Mouse (Mus musculus) common myeloid progenitor, adult 5-6 weeks (primary cell): ENCODE results near the gene Ccdc86. TPM values are rescaled to one million over a fixed set of nuclear protein-coding genes. Genes with fewer than 3 reads are reported as not detected.

ENCODE experiments used
- ATAC-seq: replicated peaks from 2 replicates; pipeline ENCODE4 v1.8.0; 2016; ENCODE audit warnings: low read depth, mild to moderate bottlenecking, moderate TSS enrichment, inconsistent platforms; ENCODE audit not compliant: poor library complexity, severe bottlenecking
- total RNA-seq: library from RNA; stranded (forward); fragments of 200-1000, 187-1606 nt; gene quantifications from 2 replicates; pipeline ENCODE4 v1.2.3, GENCODE M21; 2017

Ccdc86 gene
- total RNA-seq, 1 experiment from 2014 or later, result 21.4 TPM

DNA sequence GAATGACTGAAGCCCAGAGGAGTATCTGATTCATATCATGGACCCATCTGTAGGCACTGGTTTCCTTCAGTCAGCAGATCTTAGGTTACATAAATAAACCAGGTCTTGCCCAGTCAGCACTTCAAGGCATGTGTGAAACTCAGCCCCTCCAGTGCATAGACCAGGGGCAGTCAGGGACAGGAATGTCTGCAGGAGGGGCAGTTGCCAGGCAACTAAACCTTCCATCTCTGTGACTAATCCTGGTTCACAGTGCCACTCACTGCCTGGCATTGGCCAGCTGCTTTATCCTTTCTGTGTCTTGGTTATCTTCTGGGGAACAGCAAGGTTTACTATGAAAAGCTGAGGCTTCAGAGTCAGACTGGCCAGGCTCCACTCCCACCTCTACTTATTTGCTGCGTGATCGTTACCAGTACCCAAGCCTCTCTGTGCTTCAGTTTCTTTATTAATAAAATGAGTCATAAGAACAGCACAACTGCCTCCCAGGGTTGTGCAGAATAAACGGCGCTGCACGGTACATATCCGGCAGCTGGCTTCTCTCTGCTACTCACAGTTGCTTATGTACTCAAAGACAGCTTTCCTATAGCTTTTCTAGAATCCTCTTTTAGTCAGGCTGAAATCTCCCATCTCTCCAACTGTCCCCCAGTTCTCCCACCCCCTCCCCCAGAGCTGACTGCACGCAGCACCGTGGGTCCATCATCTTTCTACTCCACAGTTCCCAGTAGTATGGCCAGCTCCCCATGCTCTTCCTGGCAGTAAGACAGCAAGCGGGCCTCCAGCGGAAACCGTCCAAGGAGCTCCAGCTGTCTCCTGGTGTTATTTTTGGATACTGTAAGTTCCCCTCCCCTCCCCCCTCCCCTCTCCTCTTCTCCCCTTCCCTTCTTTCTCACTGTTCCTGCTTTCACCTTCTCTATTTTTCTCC lies 3.2 kb upstream of the Ccdc86 start:
- no peak for ATAC-seq

DNA sequence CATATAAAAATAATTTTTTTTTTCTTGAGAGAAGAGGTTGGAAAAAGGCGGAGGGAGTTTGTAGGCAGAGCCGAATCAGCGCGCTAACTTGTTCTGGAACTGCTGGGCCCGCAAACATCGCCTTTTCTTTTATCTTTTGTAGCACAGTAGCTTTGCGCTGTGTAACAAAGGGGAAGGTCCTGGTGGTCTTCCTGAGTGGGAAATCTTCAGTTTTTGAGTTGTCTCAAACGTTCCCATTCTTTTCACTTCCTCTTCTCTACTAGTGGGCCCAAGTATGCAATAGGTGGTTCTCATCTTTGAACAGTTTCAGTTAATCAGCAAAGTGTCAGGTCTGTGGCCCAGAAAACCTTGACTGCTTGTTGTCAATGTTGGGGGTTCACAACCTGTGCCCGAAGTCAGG lies 492 bp upstream of the Ccdc86 start:
- ATAC-seq, result no peak; the same call in 1 of the 2 replicates

DNA sequence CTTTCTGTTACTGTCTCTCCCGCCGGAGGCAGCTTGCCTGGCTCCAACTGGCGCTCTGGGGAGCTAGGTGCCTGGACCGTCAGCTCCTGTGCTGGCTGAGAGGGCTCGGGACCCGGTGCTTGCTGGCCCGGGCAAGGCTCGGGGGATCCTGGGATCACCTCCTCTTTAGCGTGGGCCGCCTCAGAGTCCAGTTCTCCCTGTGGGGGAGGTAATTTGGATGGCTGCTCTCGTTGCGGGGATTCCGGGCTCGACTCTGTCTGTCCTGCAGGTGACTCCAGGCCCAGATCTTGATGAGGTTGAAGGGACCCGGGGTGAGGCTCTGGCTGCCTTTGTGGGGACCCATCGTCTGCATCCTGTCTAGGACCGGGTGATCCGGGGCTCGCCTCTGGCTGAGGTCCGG lies 650 bp downstream of the Ccdc86 start:
- ATAC-seq, result 0 out of 2 replicates have a peak, but pooled peaks have one; percentile 5

DNA sequence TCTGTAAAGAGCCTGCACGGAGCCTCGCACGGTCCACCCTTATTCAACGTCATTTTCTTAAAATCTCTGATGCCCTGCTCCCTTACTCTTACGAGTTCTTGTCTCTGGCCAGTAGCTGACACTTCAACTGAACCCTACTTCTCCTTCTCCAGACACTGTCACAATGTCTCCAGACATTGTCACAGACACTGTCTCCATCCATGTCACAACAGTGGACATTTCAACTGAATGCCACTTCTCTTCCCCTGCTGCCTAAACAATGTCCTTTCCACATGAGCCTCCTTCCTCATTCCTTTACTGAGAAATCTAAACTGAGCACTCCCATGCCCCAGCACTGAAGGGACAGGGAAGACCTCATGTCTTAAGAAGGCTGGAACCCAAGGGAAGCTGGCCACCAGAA lies 1.8 kb downstream of the Ccdc86 start:
- no peak for ATAC-seq

DNA sequence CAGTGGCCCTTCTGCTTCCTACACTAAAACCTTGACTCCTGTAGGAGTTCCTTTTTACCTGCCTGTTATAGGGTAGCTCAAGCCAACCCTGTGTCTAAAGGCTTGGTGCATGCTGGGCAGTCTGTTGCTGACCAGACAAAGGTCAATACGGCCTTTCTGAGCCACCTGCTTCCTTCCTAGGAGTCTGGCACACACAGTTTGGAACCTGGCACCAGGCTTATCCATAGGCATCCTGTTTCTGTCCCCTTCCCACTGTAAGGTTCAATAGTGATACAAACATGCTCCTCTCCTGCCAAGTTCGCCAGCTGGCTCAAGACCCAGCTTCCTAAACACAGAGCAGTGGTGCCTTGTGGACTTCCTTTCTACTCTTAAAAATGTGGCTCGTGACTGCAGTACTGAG lies 2.6 kb downstream of the Ccdc86 start:
- ATAC-seq, result no peak

DNA sequence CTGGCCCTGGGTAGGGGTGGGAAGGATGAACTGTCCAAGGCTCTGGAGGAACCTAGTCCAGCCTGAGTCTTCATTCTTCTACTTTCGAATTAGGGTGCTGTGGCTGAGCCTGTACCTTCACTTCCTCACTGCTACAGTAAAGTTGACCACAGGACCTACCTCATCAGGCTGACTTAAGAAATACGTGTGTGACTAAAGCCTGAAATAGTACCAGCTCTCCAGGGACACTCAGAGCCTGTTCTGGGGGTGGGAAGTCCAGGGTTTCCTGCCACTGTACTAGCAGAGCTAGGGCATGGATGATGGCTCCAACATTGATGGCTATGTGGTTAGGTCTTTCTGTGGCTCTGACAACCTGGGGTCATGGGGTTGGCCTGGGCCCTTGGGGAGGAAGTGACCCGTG lies 5.1 kb downstream of the Ccdc86 start:
- ATAC-seq, result peak; percentile 15; the same call in 1 of the 2 replicates

DNA sequence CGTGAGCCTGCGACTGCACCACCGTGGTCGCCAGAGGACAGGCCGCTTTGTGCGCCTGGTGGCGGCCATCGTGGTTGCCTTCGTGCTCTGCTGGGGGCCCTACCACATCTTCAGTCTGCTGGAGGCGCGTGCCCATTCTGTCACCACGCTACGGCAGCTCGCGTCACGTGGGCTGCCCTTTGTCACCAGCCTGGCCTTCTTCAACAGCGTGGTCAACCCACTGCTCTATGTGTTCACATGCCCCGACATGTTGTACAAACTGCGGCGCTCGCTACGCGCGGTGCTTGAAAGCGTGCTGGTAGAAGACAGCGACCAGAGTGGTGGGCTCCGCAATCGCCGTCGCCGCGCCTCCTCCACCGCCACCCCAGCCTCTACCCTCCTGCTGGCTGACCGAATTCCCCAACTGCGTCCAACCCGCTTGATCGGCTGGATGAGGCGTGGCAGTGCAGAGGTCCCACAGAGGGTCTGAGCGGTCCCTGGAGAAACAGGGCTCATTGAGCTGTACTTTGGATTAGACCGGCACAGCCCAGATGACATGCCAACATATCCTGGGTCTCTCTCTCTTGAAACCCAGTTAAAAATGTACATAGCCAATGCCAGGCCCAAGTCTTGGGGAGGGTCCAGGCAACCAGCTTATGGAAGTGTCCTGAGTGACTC lies 8.1 kb downstream of the Ccdc86 start:
- peak; percentile 13; the same call in 1 of the 2 replicates for ATAC-seq

DNA sequence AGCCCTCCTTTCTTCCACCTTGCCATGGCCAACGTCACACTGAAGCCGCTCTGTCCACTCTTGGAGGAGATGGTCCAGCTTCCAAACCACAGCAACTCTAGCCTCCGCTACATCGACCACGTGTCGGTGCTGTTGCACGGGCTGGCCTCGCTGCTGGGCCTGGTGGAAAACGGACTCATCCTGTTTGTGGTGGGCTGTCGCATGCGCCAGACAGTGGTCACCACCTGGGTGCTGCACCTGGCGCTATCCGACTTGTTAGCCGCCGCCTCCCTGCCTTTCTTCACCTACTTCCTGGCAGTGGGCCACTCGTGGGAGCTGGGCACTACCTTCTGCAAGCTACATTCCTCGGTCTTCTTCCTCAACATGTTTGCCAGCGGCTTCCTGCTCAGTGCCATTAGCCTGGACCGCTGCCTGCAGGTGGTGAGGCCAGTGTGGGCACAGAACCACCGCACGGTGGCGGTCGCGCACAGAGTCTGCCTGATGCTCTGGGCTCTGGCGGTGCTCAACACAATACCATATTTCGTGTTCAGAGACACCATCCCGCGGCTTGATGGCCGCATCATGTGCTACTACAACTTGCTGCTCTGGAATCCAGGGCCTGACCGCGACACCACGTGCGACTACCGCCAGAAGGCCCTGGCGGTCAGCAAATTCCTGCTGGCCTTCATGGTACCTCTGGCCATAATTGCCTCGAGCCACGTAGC lies 8.8 kb downstream of the Ccdc86 start:
- peak; percentile 85 for ATAC-seq

DNA sequence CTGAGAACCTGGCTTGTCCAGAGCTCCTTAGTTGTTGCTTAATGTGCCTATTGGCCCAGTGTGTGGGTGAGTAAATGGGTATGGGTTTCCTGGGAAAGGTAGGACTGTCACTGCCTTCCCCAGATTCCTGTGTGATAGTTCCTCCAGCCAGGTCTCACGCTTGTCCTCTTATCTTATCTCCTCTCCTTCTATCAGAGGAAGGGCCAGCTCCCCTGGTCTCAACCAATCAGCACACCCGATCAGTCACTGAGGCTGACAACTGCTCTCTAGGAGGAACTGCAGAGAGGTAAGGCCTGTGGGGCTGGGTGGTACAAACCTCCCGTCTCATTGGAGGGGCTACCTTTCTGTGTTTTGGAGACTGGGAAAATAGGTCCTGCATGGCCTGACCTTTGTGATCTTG lies 10.3 kb downstream of the Ccdc86 start:
- no peak for ATAC-seq

DNA sequence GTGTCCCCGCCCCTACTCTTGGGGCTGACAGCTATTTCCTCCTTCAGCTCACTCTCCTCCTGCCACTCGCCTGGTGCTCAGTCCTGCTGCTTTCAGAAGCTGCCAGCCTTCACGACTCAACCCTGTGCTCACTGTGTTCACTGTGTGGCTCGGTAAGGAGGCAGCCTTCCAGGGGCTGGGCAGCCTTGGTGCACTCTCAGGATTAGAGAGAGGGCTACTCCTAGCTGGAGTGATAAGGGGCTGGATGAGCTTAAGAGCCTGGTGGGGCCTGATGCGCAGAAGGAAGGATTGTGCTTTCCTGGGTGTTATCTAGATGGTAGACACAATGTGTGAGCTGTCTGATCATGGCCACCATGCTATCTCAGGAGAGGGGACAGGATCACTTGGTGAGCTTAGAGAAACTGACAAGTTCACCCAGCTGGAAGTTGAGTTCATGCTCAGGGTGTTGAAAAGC lies 11.9 kb downstream of the Ccdc86 start, which contains the start of gene Ptgdr2:
Ptgdr2 (plus strand) TSS at position 51 of the 454 bp plus-strand sequence.
- ATAC-seq, result no peak

DNA sequence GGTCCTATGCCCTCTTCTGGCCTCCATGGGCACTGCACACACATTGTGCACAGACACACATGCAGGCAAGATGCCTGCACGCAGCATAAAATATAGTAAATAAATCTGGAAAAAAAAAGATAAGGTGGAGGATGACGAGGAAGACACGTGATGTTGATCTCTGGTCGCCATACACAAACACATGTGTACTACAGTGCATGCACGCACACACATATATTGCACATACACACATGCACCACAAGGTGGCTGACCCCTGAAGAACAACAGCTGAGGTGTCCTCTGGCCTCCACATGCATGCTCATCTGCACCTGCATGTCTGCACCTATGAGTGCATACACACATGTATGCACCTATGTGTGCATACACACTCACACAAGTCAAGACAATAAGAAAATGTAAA lies 13.0 kb downstream of the Ccdc86 start:
- no peak for ATAC-seq

DNA sequence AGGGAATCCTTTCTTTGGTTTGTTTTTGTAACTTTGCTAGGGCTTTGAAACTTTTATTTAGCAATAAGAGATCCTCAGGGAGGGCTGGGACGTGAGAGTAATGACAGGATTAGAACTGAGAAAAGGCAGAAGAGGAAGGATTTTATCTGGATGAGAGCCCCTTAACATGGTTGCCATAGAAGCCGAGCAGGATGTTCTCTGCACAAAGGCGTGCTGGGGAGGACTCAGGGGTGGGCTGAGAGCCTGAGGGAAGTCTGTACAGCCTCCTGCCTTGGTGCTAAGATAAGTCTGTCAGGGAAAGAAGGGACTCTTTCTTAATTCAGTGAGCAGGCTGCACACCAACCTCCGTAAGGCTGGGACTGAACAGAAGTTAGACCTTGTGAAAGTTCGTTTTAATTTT lies 14.0 kb downstream of the Ccdc86 start:
- no peak for ATAC-seq

DNA sequence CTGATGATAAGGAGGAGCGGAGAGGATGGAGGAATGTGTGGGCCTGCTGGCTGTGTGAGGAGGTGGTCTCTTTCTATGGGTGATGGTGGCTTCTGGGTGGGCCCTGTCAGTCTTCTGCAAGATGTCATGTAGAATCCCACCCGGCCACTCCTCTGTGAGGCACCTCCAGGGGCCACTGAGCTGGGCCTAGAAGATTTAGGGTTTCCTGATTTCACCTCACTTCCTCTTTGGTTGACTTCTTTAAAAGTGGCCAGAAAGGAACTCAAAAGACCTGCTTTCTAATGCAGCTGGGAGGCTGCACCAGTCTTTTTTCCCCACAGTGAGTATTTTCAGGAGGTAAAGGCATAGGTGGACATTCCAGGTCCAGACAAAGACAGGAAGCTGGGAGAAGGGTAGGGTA lies 18.4 kb downstream of the Ccdc86 start:
- ATAC-seq, result 0 out of 2 replicates have a peak, but pooled peaks have one; percentile 50

DNA sequence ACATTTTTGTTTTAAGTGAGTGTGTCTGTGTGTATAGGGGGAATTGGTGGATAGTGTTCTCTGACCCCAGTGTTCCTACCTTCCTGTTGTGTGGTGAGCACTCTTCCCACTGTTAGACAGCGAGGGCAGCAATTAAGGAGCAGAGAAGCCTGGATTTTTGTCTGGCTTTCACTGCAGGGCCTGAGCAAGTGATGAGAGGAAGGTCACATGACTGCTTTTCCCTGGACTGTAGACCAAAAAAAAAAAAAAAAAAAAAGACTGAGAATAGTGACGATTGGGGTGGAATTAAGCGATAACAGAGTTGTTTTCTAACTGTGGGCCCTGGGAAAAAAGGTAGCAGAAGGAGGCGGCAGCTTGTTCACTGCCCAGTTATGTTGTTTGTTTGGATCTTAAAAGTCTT lies 22.4 kb downstream of the Ccdc86 start:
- no peak for ATAC-seq

DNA sequence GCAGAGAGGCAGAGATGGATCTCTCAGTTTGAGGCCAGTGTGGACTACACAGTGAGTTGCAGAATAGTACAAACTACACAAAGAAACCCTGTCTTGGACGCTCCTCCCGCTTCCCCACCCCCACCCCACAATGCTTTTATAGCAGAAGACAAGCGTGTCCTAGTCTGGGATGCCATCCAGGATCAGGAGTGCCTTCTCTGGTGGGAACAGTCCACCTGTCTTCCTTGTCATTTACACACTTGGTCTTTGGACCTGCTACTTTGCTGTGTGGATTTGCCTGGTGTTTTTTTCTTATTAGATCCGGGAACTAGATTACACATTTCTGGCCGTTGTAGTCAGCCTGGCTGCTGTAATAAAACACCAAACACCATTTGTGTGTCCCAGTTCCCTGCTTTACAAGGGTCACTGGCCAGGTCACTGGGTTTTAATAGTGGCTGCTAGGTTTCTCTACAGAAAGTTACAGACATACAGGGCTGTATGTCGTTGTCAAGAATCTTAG lies 22.9 kb downstream of the Ccdc86 start:
- ATAC-seq, result no peak

DNA sequence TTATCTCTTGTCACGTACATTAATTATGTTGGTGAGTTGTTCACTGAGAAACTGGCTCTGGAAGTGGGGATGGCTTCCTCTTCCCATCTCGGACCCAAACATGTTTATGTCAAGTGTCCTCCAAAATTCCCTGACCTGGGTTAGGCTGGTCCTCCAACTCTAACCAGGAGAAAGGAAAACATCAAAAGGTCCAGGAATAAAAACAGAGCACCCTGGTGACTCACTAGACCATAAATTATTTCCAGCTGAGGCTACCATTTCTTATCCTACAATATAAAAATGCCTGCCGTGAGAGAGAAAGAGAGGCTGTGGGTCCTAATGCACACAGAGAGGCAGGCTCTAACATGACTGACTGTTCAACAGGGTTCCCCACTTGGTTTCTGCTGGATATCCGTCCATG lies 24.8 kb downstream of the Ccdc86 start:
- no peak for ATAC-seq

DNA sequence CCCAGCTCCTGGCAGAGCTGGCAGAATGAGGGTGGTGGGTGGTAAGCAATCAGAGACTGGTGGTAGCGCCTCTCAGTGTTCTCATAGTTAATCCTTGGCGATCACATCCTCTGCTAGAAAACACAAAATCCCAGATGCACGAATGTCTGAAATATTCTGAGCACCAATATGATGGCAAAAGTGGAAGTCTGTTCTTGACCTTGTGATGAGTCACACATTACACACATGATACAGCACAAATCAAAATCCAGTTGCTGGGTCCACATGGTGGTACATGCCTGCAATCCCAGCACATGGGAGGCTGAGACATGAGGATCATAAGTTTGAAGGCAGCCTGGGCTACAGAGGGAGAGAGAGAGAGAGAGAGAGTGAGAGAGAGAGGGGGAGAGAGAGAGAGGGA lies 28.0 kb downstream of the Ccdc86 start:
- ATAC-seq, result no peak

DNA sequence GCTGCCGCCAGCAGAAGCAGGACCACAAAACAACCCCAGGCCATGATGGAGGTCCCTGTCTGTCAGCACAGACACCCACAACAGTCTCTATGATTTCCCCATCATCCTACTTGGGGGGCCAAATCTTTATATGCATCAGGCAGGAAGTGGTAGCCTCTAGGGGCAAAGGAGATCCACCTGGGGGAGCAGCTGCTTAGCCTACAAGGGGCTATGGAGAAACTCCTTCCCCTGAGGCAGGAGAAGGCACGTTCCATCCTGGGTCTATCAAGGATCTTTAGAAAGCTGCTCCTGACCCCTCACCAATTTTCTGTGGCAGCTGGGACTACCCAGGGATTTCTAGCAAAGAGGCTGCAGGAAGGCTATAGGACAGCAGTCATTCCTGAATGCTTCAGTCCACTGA lies 28.5 kb downstream of the Ccdc86 start, which contains the start of gene Zp1:
Zp1 (minus strand) TSS at position 101 of the 400 bp plus-strand sequence.
- no peak for ATAC-seq

DNA sequence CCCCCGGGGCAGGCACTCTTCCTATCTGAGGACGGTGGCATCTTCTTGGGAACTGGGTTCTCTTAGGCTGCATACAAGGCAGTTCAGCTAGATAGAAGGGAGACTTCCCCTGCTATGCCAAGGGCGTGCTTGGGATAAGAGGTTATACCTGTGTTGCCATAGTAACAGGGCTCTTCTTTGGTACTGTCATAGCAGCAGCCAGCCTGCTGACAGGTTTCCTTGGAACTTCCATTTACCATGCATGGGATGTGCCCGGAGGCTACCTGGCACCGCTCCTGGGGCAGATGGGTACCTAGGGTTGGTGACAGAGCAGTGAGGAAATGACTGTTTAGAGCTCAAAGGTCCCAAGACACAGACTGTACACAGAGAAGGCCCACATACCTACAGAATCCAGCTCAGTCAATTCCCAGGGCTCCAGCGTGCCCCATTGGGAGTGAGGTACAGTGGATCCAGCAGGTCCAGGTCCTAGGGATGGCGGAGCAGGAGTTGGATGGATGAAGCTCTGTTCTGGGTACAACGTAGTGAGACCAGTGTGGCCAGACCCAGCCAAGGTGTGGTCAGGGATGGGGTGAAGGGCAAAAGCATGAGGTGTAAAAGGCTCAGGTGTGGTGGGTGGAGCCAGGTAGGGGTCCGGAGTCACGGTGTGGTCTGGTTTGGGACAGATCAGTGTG lies 30.6 kb downstream of the Ccdc86 start:
- no peak for ATAC-seq

DNA sequence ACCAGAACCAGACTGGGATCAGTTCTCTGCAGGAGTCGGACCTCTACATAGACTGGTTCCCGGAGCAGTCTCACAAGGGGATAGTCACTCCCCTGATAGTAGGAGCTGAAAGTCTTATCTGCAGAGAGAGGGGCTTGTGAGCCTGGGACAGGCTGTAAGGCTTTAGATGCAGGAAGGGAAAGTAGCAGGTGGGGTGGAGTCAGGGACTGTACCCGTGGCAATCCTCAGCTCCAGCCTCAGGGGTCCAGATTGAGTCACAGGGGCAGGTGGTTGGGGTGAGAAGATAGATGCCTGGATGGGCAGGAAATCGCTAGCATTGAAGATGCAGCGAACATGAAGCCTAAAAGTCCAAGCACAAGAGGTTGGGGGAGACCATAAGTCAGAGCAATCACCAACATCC lies 32.6 kb downstream of the Ccdc86 start:
- no peak for ATAC-seq
